Mouse (Mus musculus) right cerebral cortex, postnatal 14 days (tissue): ENCODE data around the gene Gm3187.
"Not testable (repeated sequence)": the region's sequence is repeated elsewhere in the genome, so short reads cannot be mapped to it uniquely, and the experiment has no call there.

ENCODE experiments used
- DNase-seq: peaks from one replicate; pipeline ENCODE4 v3.0.0; 2022

Gene Gm3187

GRCm38 (mm10) chr14:5483907-5484306 lies at the start of gene Gm3187:
Gene Gm3187 (plus strand): TSS chr14:5484207.
- DNase-seq = not testable (repeated sequence)

GRCm38 (mm10) chr14:5455367-5455766 lies 28.6 kb upstream of the Gm3187 start, which contains the start of gene Gm3194:
Gene Gm3194 (minus strand): TSS chr14:5455467.
- DNase-seq = not testable (repeated sequence)

- DNase-seq = not testable (repeated sequence)
These were observed 23.5 kb upstream of the Gm3187 start for GRCm38 (mm10) chr14:5460469-5460868.

GRCm38 (mm10) chr14:5477730-5478129 lies 6.3 kb upstream of the Gm3187 start, which contains the start of gene Gm8246:
Gene Gm8246 (minus strand): TSS chr14:5477830.
- not testable (repeated sequence) for DNase-seq

- not testable (repeated sequence) for DNase-seq
These were observed 17.4 kb downstream of the Gm3187 start, which contains the start of gene Gm3488 for GRCm38 (mm10) chr14:5501374-5501773. Gene Gm3488 (plus strand): TSS chr14:5501674.

GRCm38 (mm10) chr14:5538196-5538595 lies 54.2 kb downstream of the Gm3187 start, which contains the start of gene Gm3532:
Gene Gm3532 (plus strand): TSS chr14:5538496.
- DNase-seq = not testable (repeated sequence)
